Mouse (Mus musculus): ENCODE data around the gene Nxf7. TPM values are rescaled to one million over a fixed set of nuclear protein-coding genes. Genes with fewer than 3 reads are reported as not detected.
"Not testable (repeated sequence)": the region's sequence is repeated elsewhere in the genome, so short reads cannot be mapped to it uniquely, and the experiment has no call there.

Nxf7 gene
- polyA plus RNA-seq, 1 experiment from 2014 or later = not detected

DNA sequence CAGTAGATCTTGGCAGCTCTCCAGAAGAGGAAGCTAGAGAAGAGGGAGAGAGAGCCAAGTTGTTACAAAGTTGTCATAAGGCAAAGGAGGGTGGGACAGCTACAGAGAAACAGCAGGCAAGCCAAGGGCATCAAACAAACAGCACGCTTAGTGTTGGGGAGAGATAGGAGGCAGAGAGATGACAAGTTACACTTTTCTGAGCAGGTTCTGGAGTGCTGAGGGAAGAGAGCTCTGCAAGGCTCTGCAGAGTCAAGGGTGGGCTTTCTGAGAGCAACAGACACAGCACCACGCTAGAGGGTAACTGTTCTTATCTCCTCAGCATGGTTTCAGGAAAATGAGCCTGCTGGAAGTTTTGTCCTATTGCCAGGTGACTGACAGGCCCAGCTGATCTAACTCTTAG lies 35.7 kb downstream of the Nxf7 start:
- H3K27me3 ChIP-seq (ENCODE audit: control insufficient read depth, insufficient read depth, low read length) = no peaks in the 10 kb centered on the region
- H3K36me3 ChIP-seq (ENCODE audit: control insufficient read depth, insufficient read depth, low read length) = no peaks in the 10 kb centered on the region
- H3K4me1 ChIP-seq (ENCODE audit: control insufficient read depth, insufficient read depth, low read length) = no peaks in the 10 kb centered on the region
- no peak overlapping the region for H3K4me3 ChIP-seq (replicated peaks; ENCODE audit: low read length)
- no peak overlapping the region for H3K9ac ChIP-seq (ENCODE audit: low read length)
- ATAC-seq (ENCODE audit: insufficient read depth, low FRiP score) = no peak
- H3K4me2 ChIP-seq (ENCODE audit: low read depth, low read length) = no peak overlapping the region
- WGBS = 31% methylated on average over 2 of the region's 2 CpGs
- no peak overlapping the region for H3K27ac ChIP-seq (ENCODE audit: low read length)
- no peaks in the 10 kb centered on the region for H3K9me3 ChIP-seq (replicated peaks; ENCODE audit: control insufficient read depth, low read length)

- H3K9ac ChIP-seq (ENCODE audit: low read length); H3K9me3 ChIP-seq (replicated peaks; ENCODE audit: control insufficient read depth, low read length); H3K27me3 ChIP-seq (ENCODE audit: control insufficient read depth, insufficient read depth, low read length); H3K27ac ChIP-seq (ENCODE audit: low read length); H3K4me2 ChIP-seq (ENCODE audit: low read depth, low read length); H3K4me3 ChIP-seq (replicated peaks; ENCODE audit: low read length); H3K36me3 ChIP-seq (ENCODE audit: control insufficient read depth, insufficient read depth, low read length); H3K4me1 ChIP-seq (ENCODE audit: control insufficient read depth, insufficient read depth, low read length); ATAC-seq (ENCODE audit: insufficient read depth, low FRiP score): not testable (repeated sequence)
- WGBS = 33% methylated on average over 2 of the region's 2 CpGs
These were observed 36.9 kb downstream of the Nxf7 start for GRCm38 (mm10) chrX:135561693-135562092.

DNA sequence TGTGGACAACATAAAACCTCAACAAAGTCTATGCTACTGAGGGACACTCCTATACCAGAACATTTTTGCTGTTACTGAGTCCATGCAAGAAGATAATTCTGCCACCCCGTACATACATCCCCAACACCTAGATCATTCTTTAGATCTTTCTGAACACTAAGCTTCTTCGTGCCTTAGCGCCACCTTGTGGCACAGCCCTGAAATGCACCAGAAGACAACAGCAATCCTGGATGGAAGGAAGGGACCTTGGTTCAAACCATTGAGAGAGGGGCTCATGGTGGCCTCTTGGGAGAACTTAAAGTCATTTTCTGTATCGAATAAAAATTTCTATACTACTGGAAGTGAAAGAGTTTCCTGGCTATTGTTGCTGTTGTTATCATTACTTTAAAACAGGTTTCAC lies 37.6 kb downstream of the Nxf7 start:
- H3K27ac ChIP-seq (ENCODE audit: low read length); H3K9ac ChIP-seq (ENCODE audit: low read length); H3K4me3 ChIP-seq (replicated peaks; ENCODE audit: low read length); H3K4me2 ChIP-seq (ENCODE audit: low read depth, low read length); H3K4me1 ChIP-seq (ENCODE audit: control insufficient read depth, insufficient read depth, low read length); H3K27me3 ChIP-seq (ENCODE audit: control insufficient read depth, insufficient read depth, low read length); ATAC-seq (ENCODE audit: insufficient read depth, low FRiP score); H3K9me3 ChIP-seq (replicated peaks; ENCODE audit: control insufficient read depth, low read length); H3K36me3 ChIP-seq (ENCODE audit: control insufficient read depth, insufficient read depth, low read length): not testable (repeated sequence)
- 11% methylated on average over 3 of the region's 4 CpGs for WGBS

DNA sequence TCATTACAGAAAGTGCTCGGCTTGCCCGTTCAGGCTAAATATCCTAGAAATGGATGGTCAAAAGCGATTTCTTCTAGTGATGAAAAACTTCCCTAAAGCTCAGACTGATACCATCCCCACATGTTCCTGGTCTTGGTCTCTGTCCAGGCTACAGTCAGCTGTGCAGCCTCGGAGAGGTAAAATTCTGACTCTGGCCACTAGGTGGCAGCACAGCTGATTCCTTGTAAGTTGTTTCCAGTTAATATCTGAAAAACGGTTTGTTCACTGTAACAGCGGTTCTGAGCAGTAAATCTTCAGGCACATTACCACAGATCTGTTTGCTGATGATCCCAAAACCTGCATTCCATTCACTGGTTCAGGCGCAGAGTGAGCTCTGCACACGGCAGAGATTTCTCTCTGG lies 38.9 kb downstream of the Nxf7 start:
- not testable (repeated sequence) for H3K4me1 ChIP-seq (ENCODE audit: control insufficient read depth, insufficient read depth, low read length); H3K4me2 ChIP-seq (ENCODE audit: low read depth, low read length); H3K27me3 ChIP-seq (ENCODE audit: control insufficient read depth, insufficient read depth, low read length); H3K4me3 ChIP-seq (replicated peaks; ENCODE audit: low read length); ATAC-seq (ENCODE audit: insufficient read depth, low FRiP score); H3K9ac ChIP-seq (ENCODE audit: low read length); H3K9me3 ChIP-seq (replicated peaks; ENCODE audit: control insufficient read depth, low read length); H3K27ac ChIP-seq (ENCODE audit: low read length); H3K36me3 ChIP-seq (ENCODE audit: control insufficient read depth, insufficient read depth, low read length)
- WGBS = 20% methylated on average over 8 of the region's 8 CpGs

Other genes with a start within 250 kb of the Nxf7 start
- gene Gm5128, start 225.5 kb downstream of the Nxf7 start, polyA plus RNA-seq (2015; fragmentation: Nextera tagmentation; extraction: Ambion mirVana) = not detected in 2 replicates
- gene Gm7903, start 164.9 kb downstream of the Nxf7 start, polyA plus RNA-seq (2015; fragmentation: Nextera tagmentation; extraction: Ambion mirVana) = not detected in 2 replicates
- gene AV320801, start 104.2 kb downstream of the Nxf7 start, polyA plus RNA-seq (2015; fragmentation: Nextera tagmentation; extraction: Ambion mirVana) = not detected in 2 replicates
- not detected in 2 replicates for gene Prame, start 28.9 kb upstream of the Nxf7 start, polyA plus RNA-seq (2015; fragmentation: Nextera tagmentation; extraction: Ambion mirVana)
- 0.08 TPM in 1 of 2 replicates, not detected in the other for gene Tcp11x2, start 95.0 kb upstream of the Nxf7 start, polyA plus RNA-seq (2015; fragmentation: Nextera tagmentation; extraction: Ambion mirVana)
- gene Tmsb15a, start 126.5 kb upstream of the Nxf7 start, polyA plus RNA-seq (2015; fragmentation: Nextera tagmentation; extraction: Ambion mirVana) = not detected in 2 replicates
- gene Armcx5, start 144.0 kb upstream of the Nxf7 start, polyA plus RNA-seq (2015; fragmentation: Nextera tagmentation; extraction: Ambion mirVana) = 7.8 and 8.5 TPM in 2 replicates
- 36.1 and 41.4 TPM in 2 replicates for gene Gprasp1, start 144.0 kb upstream of the Nxf7 start, polyA plus RNA-seq (2015; fragmentation: Nextera tagmentation; extraction: Ambion mirVana)
- 34.9 and 37.4 TPM in 2 replicates for gene Bhlhb9, start 198.8 kb upstream of the Nxf7 start, polyA plus RNA-seq (2015; fragmentation: Nextera tagmentation; extraction: Ambion mirVana)
- gene Gprasp2, start 240.3 kb upstream of the Nxf7 start, polyA plus RNA-seq (2015; fragmentation: Nextera tagmentation; extraction: Ambion mirVana) = 20.1 and 21.0 TPM in 2 replicates

Measured in stomach, embryonic 16.5 days (tissue).